ENCODE assay signal across 1 mouse cellular context in the genomic region with DNA sequence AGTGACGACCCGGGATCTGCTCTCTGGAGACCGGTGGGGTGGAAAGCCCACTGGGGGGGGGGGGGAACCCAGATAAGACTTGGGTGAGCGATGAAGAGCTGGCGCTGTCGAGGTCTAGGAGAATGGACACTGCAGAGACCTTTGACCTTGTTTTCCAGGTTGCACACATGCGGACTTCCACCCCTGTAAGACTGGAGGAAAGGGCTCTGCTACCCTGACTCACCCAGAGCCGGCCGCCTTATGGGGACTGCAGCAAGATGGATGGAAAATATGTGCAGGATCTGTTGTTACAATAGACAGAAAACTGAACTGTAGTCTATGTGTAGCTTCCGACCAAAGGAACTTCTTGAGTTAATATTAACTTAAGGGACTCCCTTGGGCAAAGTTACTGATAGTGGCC.
TF ChIP-seq lines count a peak whose summit lies in the region.

No protein-coding gene starts in this region.

TF ChIP-seq in CH12.LX, 34 proteins besides CTCF, POLR2A, EP300 and RAD21:
- TF ChIP-seq NELFE (IDR thresholded peaks at IDR 0.05; ENCODE audit: low read depth, low read length) (peak; percentile 16; the same call in 1 of the 2 replicates), MXI1 (IDR thresholded peaks at IDR 0.05; ENCODE audit: low read depth, low read length) (peak; percentile 71), JUN (IDR thresholded peaks at IDR 0.05; ENCODE audit: insufficient read depth, low read depth, low read length) (peak; percentile 5; the same call in 1 of the 2 replicates), ETS1 (conservative IDR thresholded peaks at IDR 0.05; ENCODE audit: low read depth, low read length) (no peak; the same call in 1 of the 2 replicates), TCF12 (IDR thresholded peaks at IDR 0.05; ENCODE audit: low read depth, low read length) (peak; percentile 14; the same call in 1 of the 2 replicates), MEF2A (IDR thresholded peaks at IDR 0.05; ENCODE audit: borderline replicate concordance, low read depth, low read length) (0 out of 2 replicates have a peak, but pooled peaks have one; percentile 11), MYC (IDR thresholded peaks at IDR 0.05; ENCODE audit: low read depth, low read length) (peak; percentile 90), POLR2AphosphoS2 (IDR thresholded peaks at IDR 0.05; ENCODE audit: low read depth, low read length) (0 out of 2 replicates have a peak, but pooled peaks have one; percentile 73), BHLHE40 (IDR thresholded peaks at IDR 0.05; ENCODE audit: low read depth, low read length) (no peak), MAZ (IDR thresholded peaks at IDR 0.05; ENCODE audit: low read depth, low read length) (0 out of 2 replicates have a peak, but pooled peaks have one; percentile 9), GABPA (IDR thresholded peaks at IDR 0.05; ENCODE audit: insufficient replicate concordance, low read depth, low read length) (no peak), IRF4 (IDR thresholded peaks at IDR 0.05; ENCODE audit: low read depth, low read length) (peak; percentile 36)
